Mouse (Mus musculus) lung, adult 2 months (tissue): ENCODE measurements around the gene Nos1ap. TPM values are rescaled to one million over a fixed set of nuclear protein-coding genes. Genes with fewer than 3 reads are reported as not detected.

ENCODE experiments used
- DNase-seq: peaks from one replicate; pipeline ENCODE4 v3.0.0; 2022
- H3K4me1 ChIP-seq: fragments of 200-500 bp; 2 replicates; pipeline ENCODE4 v1.6.1; 2011; ENCODE audit warnings: low read length; ENCODE audit not compliant: control insufficient read depth, insufficient read depth
- H3K4me3 ChIP-seq: fragments of 200-500 bp; replicated peaks from 2 replicates; pipeline ENCODE3; 2011; ENCODE audit warnings: low read depth, mild to moderate bottlenecking, control low read depth, low read length; ENCODE audit errors: extremely low read depth
- CTCF ChIP-seq: fragments of 200-500 bp; IDR thresholded peaks from 2 replicates; pipeline ENCODE4 v1.5.1; 2011; ENCODE audit warnings: mild to moderate bottlenecking, low read length, control low read depth; ENCODE audit not compliant: insufficient read depth
- POLR2A ChIP-seq: fragments of 200-500 bp; IDR thresholded peaks from 2 replicates; pipeline ENCODE4 v1.6.1; 2011; ENCODE audit warnings: low read depth, mild to moderate bottlenecking, control low read depth, low read length, borderline replicate concordance; ENCODE audit errors: extremely low read depth
- WGBS: fragments of 180-500 bp; shearing (Covaris S2); methylation state at CpG from one replicate; pipeline ENCODE4 v1.1.7; 2018; 5-methylcytosine and 5-hydroxymethylcytosine counted together
- polyA plus RNA-seq: library from polyadenylated mRNA; depleted of rRNA; stranded (reverse); fragments of >200 nt; gene quantifications from 2 replicates; pipeline ENCODE4 v1.2.3, GENCODE M21; 2012

Gene Nos1ap
- polyA plus RNA-seq, 1 experiment: 17.7 TPM

DNA sequence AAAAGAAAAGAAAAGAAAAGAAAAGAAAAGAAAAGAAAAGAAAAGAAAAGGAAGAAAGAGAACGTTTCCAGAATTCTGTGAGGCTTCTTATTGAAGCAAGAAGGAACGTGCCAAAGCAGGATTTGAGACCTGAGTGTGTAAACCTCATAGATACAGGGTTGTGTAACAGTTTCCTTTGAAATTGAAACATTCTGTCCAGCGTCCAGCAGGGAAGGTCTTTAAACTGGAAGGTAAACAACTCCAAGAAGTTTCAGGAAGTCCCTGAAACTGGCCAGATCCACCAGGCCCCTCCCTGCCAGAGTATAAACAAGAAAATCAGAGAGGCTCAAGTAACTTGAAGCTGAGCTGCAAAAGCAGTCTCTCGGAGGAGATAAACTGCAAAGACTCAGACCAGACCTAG, 870 bp upstream of the Nos1ap start:
- peaks cover 7% of the 10 kb centered on the region for H3K4me1 ChIP-seq
- DNase-seq: no peak
- WGBS: 43% methylated on average over 4 of the region's 4 CpGs
- TF ChIP-seq POLR2A: no peak
- H3K4me3 ChIP-seq: no peak overlapping the region

DNA sequence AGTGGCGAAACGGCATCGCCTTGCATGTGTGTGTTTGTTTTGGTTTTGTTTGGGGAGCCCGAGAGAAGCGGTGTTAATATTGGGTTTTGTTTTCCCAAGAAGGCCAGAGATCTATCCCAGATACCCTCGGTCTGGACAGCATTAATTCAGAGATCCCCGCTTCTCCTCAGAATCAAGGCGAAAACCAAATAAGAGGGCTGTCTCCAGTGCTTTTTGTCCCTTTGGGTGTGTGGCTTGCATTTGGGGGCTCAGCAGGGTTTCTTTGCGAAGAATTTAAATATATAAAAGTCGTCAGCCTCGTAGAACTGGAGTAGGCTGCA, 340 bp upstream of the Nos1ap start:
- WGBS: 4% methylated on average over 11 of the region's 11 CpGs
- H3K4me1 ChIP-seq: peaks cover 7% of the 10 kb centered on the region
- H3K4me3 ChIP-seq: peak overlapping the region; percentile 100
- TF ChIP-seq CTCF: no peak
- TF ChIP-seq POLR2A: no peak
- no peak for DNase-seq

DNA sequence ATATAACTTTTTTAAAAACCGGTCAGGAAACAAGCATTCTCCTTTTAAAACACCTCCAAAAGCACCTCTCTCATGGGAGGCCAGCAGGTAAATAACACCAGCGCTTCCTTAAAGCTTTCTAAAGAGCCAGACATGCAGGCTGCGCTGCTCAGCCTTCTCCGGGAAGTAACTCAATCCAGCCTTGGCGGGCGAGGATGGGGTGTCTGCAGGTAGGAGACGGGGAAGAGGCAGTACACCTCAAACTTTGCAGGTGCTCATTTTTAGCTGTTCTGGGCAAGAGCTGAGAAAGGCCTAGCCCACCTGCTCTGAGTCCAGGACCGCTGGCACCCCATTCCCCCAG, 812 bp downstream of the Nos1ap start:
- DNase-seq: no peak

DNA sequence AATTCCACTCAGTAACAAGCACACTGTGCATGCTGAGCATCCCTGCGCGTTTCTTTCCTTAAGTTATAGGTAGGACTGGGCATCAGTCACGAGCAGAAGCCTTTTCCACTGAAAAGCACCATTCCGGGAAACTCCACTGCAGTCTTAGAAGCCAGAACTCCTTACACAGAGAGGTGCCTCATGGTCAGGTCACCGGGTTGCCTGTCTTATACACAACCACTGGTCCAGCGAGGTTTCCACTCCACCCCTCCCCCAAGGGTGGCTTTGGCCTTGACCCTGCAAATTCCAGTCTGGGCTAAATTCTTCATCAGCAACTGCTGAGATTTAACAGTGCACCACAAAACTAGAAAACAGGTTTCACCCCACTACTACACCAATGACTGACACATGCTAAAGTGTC, 1.3 kb downstream of the Nos1ap start:
- no peak for TF ChIP-seq CTCF
- TF ChIP-seq POLR2A: no peak
- WGBS: 51% methylated on average over 6 of the region's 6 CpGs
- Histone ChIP-seq H3K4me3 (peak overlapping the region; percentile 35), H3K4me1 (peaks cover 7% of the 10 kb centered on the region)
- peak; percentile 11 for DNase-seq

More for the DNA sequence above, 812 bp downstream of the Nos1ap start:
- TF ChIP-seq POLR2A (no peak), CTCF (no peak)
- Histone ChIP-seq H3K4me3 (peak overlapping the region; percentile 100), H3K4me1 (peaks cover 7% of the 10 kb centered on the region)
- 10% methylated on average over 8 of the region's 8 CpGs for WGBS

DNA sequence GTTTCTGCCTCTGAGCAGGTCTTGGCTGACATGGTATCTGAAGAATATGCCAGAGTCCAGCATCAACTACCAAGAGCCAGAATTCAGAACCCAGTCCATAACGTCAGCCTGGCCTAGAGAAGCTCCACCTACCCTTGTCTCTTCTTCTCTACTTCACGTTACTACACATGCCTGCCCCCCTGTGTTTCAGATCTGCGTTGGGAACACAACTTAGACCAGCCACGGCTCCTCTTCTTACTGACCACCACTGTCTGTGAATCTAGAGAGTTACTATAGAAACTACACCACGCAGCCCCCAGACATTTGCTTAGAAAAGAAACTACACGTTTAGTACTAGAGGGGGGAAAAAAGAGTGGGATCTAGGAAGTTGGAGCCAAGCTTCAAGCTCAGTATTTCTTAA, 2.9 kb downstream of the Nos1ap start:
- 81% methylated on average over 6 of the region's 6 CpGs for WGBS
- peaks cover 7% of the 10 kb centered on the region for H3K4me1 ChIP-seq
- no peak for DNase-seq
- no peak for TF ChIP-seq CTCF
- no peak for TF ChIP-seq POLR2A
- no peak overlapping the region for H3K4me3 ChIP-seq

DNA sequence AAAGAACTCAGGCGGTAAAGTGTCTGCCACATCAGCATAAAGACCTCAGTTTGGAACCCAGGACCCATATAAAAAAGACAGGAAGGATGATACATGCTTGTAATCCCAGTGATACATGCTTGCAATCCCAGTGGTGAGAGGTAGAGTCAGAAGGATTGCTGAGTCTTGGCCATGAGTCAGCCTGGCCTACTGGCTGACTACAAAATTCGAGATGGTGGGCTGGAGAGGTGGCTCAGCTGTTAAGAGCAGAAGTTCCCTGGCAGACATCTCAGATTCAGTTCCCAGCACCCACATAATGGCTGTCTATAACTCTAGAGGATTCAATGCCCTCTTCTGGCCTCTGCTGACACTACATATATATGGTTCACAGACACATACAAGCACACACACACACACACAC, 5.7 kb downstream of the Nos1ap start:
- WGBS: 83% methylated on average over 2 of the region's 2 CpGs
- Histone ChIP-seq H3K4me1 (peaks cover 6% of the 10 kb centered on the region), H3K4me3 (no peak overlapping the region)
- TF ChIP-seq CTCF (no peak), POLR2A (no peak)
- no peak for DNase-seq

DNA sequence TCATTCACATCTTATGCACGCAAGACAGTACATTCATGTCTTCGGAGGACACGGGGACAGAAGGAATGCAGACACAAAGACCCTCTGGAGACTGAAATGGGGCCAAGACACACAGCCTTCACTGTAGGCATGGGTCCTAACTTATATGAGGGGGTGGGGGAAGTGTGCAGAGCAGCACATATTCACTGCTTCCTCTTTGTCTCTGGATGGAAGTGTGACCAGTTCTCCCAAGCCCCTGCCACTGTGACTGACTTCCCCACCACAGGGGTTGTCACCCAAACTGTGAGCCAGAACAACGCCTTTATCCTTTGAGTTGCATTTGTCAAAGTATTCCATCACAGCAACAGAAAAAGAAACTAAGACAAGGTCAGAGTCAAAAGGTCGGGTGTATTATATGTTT, 7.3 kb downstream of the Nos1ap start:
- Histone ChIP-seq H3K4me3 (no peak overlapping the region), H3K4me1 (no peaks in the 10 kb centered on the region; the same call in 1 of the 2 replicates)
- TF ChIP-seq CTCF (no peak), POLR2A (no peak)
- no peak for DNase-seq
- WGBS: 85% methylated on average over 5 of the region's 5 CpGs

DNA sequence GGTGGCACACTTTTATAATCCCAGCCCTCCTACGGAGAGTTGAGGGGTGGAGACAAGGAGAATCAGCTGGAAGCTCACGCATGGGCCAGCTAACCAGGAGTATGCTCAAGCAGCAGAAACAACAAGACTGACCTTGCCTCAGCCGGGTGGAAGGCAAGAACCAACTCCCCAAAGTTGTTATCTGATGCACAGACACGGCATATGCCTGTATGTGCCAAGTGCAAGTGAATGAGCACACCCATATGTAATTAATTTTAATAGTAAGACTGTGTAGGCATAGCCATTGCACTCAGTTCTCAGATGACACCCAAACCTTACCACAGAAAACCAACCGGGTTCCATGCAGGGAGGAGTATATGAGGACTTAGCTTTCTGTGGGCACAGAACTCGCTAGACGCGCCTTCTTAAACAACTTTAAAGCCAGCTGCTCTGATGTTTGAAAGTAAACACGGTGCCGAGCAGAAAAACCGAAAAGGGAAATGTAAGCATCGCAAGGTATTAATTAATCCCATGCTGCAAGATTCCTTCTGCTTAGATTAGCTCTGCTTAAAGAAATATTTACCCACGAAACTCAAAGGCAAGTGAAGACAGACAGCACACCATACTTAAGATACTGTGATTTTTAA, 9.1 kb downstream of the Nos1ap start:
- WGBS: 41% methylated on average over 13 of the region's 13 CpGs
- TF ChIP-seq POLR2A (no peak), CTCF (no peak)

DNA sequence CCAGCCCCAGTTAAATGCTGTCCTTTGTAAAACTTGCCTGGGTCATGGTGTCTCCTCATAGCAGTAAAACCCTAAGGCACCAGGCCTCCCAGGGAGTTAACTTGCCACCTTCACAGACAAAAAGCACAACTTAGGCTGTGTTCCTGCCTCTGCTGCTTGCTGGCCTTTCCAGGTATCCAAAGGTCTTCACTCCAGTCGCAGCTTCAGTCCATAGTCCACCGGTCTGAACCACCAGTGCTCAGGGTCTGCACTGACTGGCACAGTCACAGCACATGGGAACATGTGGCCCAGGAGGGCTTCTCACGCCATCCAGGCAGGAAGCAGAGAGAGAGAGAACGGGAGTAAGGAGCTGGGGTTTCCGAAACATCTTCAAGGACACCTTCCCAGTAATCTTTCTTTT, 10.2 kb downstream of the Nos1ap start:
- no peak for TF ChIP-seq CTCF
- TF ChIP-seq POLR2A: no peak
- H3K4me3 ChIP-seq: no peak overlapping the region
- DNase-seq: no peak
- WGBS: 96% methylated on average over 5 of the region's 5 CpGs
- H3K4me1 ChIP-seq: no peaks in the 10 kb centered on the region; the same call in 1 of the 2 replicates

More for the DNA sequence above, 9.1 kb downstream of the Nos1ap start:
- H3K4me3 ChIP-seq: no peak overlapping the region
- H3K4me1 ChIP-seq: no peaks in the 10 kb centered on the region; the same call in 1 of the 2 replicates
- no peak for DNase-seq

DNA sequence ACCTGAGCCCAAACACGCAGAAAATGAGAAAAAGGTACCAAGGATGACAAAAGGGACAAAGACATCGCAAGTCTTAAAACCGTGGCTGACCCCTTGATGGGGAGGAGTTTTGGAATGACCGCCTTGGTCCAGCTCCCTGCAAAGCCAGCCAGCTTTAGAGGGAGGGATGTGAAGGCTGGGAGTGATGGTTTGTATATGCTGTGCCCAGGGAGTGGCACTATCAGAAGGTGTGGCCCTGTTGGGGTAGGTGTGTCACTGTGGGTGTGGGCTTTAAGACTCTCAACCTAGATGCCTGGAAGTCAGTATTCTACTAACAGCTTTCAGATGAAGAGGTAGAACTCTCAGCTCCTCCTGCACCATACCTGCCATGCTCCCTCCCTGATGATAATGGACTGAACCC, 10.6 kb downstream of the Nos1ap start:
- 97% methylated on average over 4 of the region's 4 CpGs for WGBS
- no peak for DNase-seq
- Histone ChIP-seq H3K4me1 (no peaks in the 10 kb centered on the region; the same call in 1 of the 2 replicates), H3K4me3 (no peak overlapping the region)
- TF ChIP-seq POLR2A: no peak
- TF ChIP-seq CTCF: no peak

DNA sequence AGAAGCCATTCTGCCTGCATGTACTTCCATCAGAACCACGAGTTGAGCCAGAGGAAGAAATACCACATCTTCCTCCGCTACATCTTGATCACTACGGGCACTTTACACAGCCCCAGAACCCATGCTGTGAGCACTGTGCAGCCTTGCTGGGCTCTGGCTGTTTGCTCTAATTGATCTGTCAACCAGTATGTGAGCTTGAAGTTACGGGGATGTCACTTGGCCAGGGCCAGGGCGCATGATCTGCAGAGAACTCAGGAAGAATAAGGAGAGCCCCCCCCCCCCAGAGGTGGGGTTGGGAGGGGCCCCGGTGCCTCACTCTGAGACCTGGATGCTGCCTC, 13.0 kb downstream of the Nos1ap start:
- 62% methylated on average over 6 of the region's 6 CpGs for WGBS
- H3K4me3 ChIP-seq: no peak overlapping the region
- TF ChIP-seq CTCF: no peak
- no peak for TF ChIP-seq POLR2A

More for the DNA sequence above, 13.0 kb downstream of the Nos1ap start:
- DNase-seq: no peak
- no peaks in the 10 kb centered on the region; the same call in 1 of the 2 replicates for H3K4me1 ChIP-seq
